Mouse (Mus musculus): Measurements from ENCODE around the gene Sobp.

- TF ChIP-seq POLR2A (IDR thresholded peaks at IDR 0.05; ENCODE audit: low read depth, low read length) (no peak), CTCF (conservative IDR thresholded peaks at IDR 0.05; ENCODE audit: insufficient read depth, insufficient read length, low read depth, low read length) (no peak)
These were observed 31.2 kb downstream of the Sobp start for GRCm38 (mm10) chr10:43143173-43143572.

All from kidney, adult 2 months (tissue).